Mouse (Mus musculus): ENCODE data around the gene Auh. TPM values are rescaled to one million over a fixed set of nuclear protein-coding genes. Genes with fewer than 3 reads are reported as not detected.

The Auh gene
- total and polyA plus RNA-seq, 3 experiments, result 68.5 to 191 (median 74.1) TPM

DNA sequence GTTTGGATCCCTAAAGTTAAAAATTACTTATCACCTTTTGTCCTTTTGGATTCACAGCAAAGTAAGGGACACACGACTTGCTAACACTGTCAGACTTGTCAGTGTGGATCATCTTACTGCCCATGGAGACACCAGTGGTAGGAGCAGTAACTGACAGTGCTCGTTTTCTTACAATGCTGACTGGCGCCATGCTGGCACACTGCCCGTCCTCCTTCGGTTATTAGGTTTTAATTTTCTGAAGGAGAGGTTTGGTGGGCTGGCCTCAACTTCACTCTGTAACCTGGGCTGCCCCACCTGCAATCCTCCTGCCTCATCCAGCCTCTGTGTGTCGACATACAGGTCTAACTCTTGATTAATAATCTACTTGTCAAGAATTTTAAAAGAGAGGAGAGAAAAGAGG, 31.7 kb downstream of the Auh start:
- H3K9me3 ChIP-seq (replicated peaks; ENCODE audit: low read length), result no peaks in the 10 kb centered on the region
- no peak for DNase-seq (ENCODE audit: extremely low read depth)
- no peak overlapping the region for H3K27ac ChIP-seq (ENCODE audit: insufficient read depth, low read depth)
- peaks cover 5 to 7% of the 10 kb centered on the region in 2 experiments; a peak in 2 of 4 replicates for H3K4me1 ChIP-seq (ENCODE audit: control insufficient read depth in 1 of 2, insufficient read depth in 2 of 2)
- H3K9ac ChIP-seq (ENCODE audit: insufficient read depth, low read depth), result no peak overlapping the region
- TF ChIP-seq GABPA (IDR thresholded peaks at IDR 0.05; ENCODE audit: insufficient replicate concordance, low read depth, low read length) (no peak), NELFE (IDR thresholded peaks at IDR 0.05; ENCODE audit: low read depth, low read length) (no peak), PAX5 (IDR thresholded peaks at IDR 0.05; ENCODE audit: low read length) (no peak), POLR2A (IDR thresholded peaks at IDR 0.05; ENCODE audit: low read depth, low read length) (no peak), MAX (IDR thresholded peaks at IDR 0.05; ENCODE audit: low read length) (no peak), BHLHE40 (IDR thresholded peaks at IDR 0.05; ENCODE audit: low read depth, low read length) (no peak)
- dilution Hi-C loops (cut with MboI; ENCODE audit: extremely low pct_ligation_motif_present, extremely low pct_unique_long_range_greater_than_20kb, low sequenced_read_pairs) (no loop called here), in situ Hi-C loops (cut with MboI; ENCODE audit: low pct_ligation_motif_present, low pct_unique_long_range_greater_than_20kb, low sequenced_read_pairs) (no loop called here)
- H3K27me3 ChIP-seq (replicated peaks), result no peaks in the 10 kb centered on the region
- no peak overlapping the region for H3K4me2 ChIP-seq (ENCODE audit: insufficient read depth, low read depth, poor library complexity, severe bottlenecking)
- H3K4me3 ChIP-seq (replicated peaks in 1 of 3; ENCODE audit: low read depth in 2 of 3, low read length in 2 of 3, poor library complexity in 1 of 3), result no peak overlapping the region
- H3K36me3 ChIP-seq (replicated peaks in 1 of 2; ENCODE audit: control insufficient read depth in 1 of 2, insufficient read depth in 1 of 2, low read length in 1 of 2), result peaks cover 40 to 68% of the 10 kb centered on the region in 2 experiments
- H3K79me2 ChIP-seq (replicated peaks; ENCODE audit: control insufficient read depth, extremely low read depth, insufficient read depth, poor library complexity, severe bottlenecking), result no peaks in the 10 kb centered on the region

DNA sequence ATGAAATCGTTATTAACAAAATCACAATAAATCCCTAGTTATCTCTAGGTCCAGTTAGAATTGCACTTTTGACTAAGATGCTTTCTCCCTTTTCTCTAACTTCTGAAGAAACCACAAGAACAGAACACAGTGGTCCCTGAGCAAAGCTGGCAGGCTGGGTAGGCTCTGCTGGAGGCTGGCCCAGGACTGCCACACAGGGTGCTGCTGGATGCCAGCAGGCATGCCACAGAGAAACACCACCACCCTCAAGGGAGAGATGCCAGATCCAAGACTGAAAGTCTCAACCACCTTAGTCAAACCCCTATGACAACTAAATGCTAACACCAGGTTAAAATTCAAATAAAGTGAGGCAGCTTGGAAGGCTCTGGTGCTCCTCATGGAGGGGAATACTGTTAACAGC, 36.7 kb downstream of the Auh start:
- Histone ChIP-seq H3K27me3 (replicated peaks) (no peaks in the 10 kb centered on the region), H3K36me3 (replicated peaks in 1 of 2; ENCODE audit: control insufficient read depth in 1 of 2, insufficient read depth in 1 of 2, low read length in 1 of 2) (peaks cover 32 to 67% of the 10 kb centered on the region in 2 experiments), H3K4me1 (ENCODE audit: control insufficient read depth in 1 of 2, insufficient read depth in 2 of 2) (peaks cover 0 to 7% of the 10 kb centered on the region in 2 experiments; a peak in 1 of 4 replicates), H3K27ac (ENCODE audit: insufficient read depth, low read depth) (no peak overlapping the region), H3K9ac (ENCODE audit: insufficient read depth, low read depth) (no peak overlapping the region), H3K4me2 (ENCODE audit: insufficient read depth, low read depth, poor library complexity, severe bottlenecking) (no peak overlapping the region), H3K9me3 (replicated peaks; ENCODE audit: low read length) (no peaks in the 10 kb centered on the region), H3K79me2 (replicated peaks; ENCODE audit: control insufficient read depth, extremely low read depth, insufficient read depth, poor library complexity, severe bottlenecking) (no peaks in the 10 kb centered on the region), H3K4me3 (replicated peaks in 1 of 3; ENCODE audit: low read depth in 2 of 3, low read length in 2 of 3, poor library complexity in 1 of 3) (no peak overlapping the region)
- dilution Hi-C loops (cut with MboI; ENCODE audit: extremely low pct_ligation_motif_present, extremely low pct_unique_long_range_greater_than_20kb, low sequenced_read_pairs), result no loop called here
- TF ChIP-seq GABPA (IDR thresholded peaks at IDR 0.05; ENCODE audit: insufficient replicate concordance, low read depth, low read length), result no peak
- TF ChIP-seq TBP (conservative IDR thresholded peaks at IDR 0.05; ENCODE audit: low read depth, low read length), result no peak
- TF ChIP-seq POLR2AphosphoS2 (IDR thresholded peaks at IDR 0.05; ENCODE audit: low read depth, low read length), result no peak
- TF ChIP-seq MEF2A (IDR thresholded peaks at IDR 0.05; ENCODE audit: borderline replicate concordance, low read depth, low read length), result no peak
- no peak for TF ChIP-seq HCFC1 (IDR thresholded peaks at IDR 0.05; ENCODE audit: low read depth, low read length)
- TF ChIP-seq NELFE (IDR thresholded peaks at IDR 0.05; ENCODE audit: low read depth, low read length), result no peak
- no peak for TF ChIP-seq POLR2A (IDR thresholded peaks at IDR 0.05; ENCODE audit: low read depth, low read length)
- in situ Hi-C loops (cut with MboI; ENCODE audit: low pct_ligation_motif_present, low pct_unique_long_range_greater_than_20kb, low sequenced_read_pairs), result no loop called here
- DNase-seq (ENCODE audit: extremely low read depth), result no peak

DNA sequence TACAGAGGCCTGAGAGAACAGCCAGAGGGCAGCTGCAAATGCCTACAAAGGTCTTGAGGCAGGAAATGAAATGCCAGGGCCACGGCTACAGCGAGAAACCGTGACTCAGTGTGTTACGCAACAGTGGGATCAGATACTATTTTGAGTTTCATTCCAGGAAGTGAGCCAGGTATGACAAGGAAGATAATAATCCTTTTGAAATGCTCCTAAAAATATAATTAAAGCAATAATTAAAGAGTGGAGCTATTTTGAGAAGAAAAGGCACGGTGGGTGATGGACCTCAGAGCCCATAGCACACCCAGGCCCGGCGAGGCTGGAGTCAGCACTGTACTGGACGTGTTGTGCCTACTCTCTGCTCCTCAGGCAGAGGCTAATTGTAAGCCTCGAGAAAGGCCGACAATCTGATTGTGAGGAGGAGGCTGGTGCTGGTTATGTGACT, 37.4 kb downstream of the Auh start:
- Histone ChIP-seq H3K9me3 (replicated peaks; ENCODE audit: low read length) (no peaks in the 10 kb centered on the region), H3K4me1 (ENCODE audit: control insufficient read depth in 1 of 2, insufficient read depth in 2 of 2) (peaks cover 0 to 7% of the 10 kb centered on the region in 2 experiments; a peak in 1 of 4 replicates), H3K4me2 (ENCODE audit: insufficient read depth, low read depth, poor library complexity, severe bottlenecking) (no peak overlapping the region), H3K4me3 (replicated peaks in 1 of 3; ENCODE audit: low read depth in 2 of 3, low read length in 2 of 3, poor library complexity in 1 of 3) (no peak overlapping the region), H3K36me3 (replicated peaks in 1 of 2; ENCODE audit: control insufficient read depth in 1 of 2, insufficient read depth in 1 of 2, low read length in 1 of 2) (peaks cover 29 to 68% of the 10 kb centered on the region in 2 experiments), H3K9ac (ENCODE audit: insufficient read depth, low read depth) (no peak overlapping the region), H3K27me3 (replicated peaks) (no peaks in the 10 kb centered on the region), H3K27ac (ENCODE audit: insufficient read depth, low read depth) (no peak overlapping the region), H3K79me2 (replicated peaks; ENCODE audit: control insufficient read depth, extremely low read depth, insufficient read depth, poor library complexity, severe bottlenecking) (no peaks in the 10 kb centered on the region)
- dilution Hi-C loops (cut with MboI; ENCODE audit: extremely low pct_ligation_motif_present, extremely low pct_unique_long_range_greater_than_20kb, low sequenced_read_pairs), result no loop called here
- TF ChIP-seq ZKSCAN1 (IDR thresholded peaks at IDR 0.05; ENCODE audit: borderline replicate concordance, low read depth, low read length) (no peak), ZC3H11A (IDR thresholded peaks at IDR 0.05; ENCODE audit: low read depth, low read length) (no peak), ETS1 (conservative IDR thresholded peaks at IDR 0.05; ENCODE audit: low read depth, low read length) (no peak), CTCF (conservative IDR thresholded peaks at IDR 0.05 in 1 of 2, IDR thresholded peaks at IDR 0.05 in 1 of 2; ENCODE audit: low read depth in 2 of 2, low read length in 2 of 2) (no peak), SMC3 (IDR thresholded peaks at IDR 0.05; ENCODE audit: low read depth, low read length) (no peak), TBP (conservative IDR thresholded peaks at IDR 0.05; ENCODE audit: low read depth, low read length) (no peak), EP300 (IDR thresholded peaks at IDR 0.05; ENCODE audit: low read length) (no peak), NELFE (IDR thresholded peaks at IDR 0.05; ENCODE audit: low read depth, low read length) (no peak), KAT2A (IDR thresholded peaks at IDR 0.05; ENCODE audit: insufficient replicate concordance, low read length) (no peak), ELF1 (IDR thresholded peaks at IDR 0.05; ENCODE audit: low read depth, low read length) (no peak), RAD21 (IDR thresholded peaks at IDR 0.05; ENCODE audit: low read depth, low read length) (no peak), IRF4 (IDR thresholded peaks at IDR 0.05; ENCODE audit: low read depth, low read length) (no peak), PAX5 (IDR thresholded peaks at IDR 0.05; ENCODE audit: low read length) (no peak)
- in situ Hi-C loops (cut with MboI; ENCODE audit: low pct_ligation_motif_present, low pct_unique_long_range_greater_than_20kb, low sequenced_read_pairs), result no loop called here
- no peak for DNase-seq (ENCODE audit: extremely low read depth)
